Mouse (Mus musculus) liver, adult 2 months (tissue): ENCODE measurements around the gene A2ml1. TPM values are rescaled to one million over a fixed set of nuclear protein-coding genes. Genes with fewer than 3 reads are reported as not detected.
A peak's percentile ranks its signal among the peaks of the same experiment; 100 is the strongest.

ENCODE experiments used
- DNase-seq: peaks from one replicate; pipeline ENCODE4 v3.0.0-alpha.2; 2011; ENCODE audit warnings: low read depth, low spot score; ENCODE audit errors: extremely low read depth
- H3K27ac ChIP-seq: fragments of 200-500 bp; replicated peaks from 2 replicates; pipeline ENCODE4 v1.5.1; 2012; ENCODE audit warnings: low read depth, mild to moderate bottlenecking, control low read depth, inconsistent platforms, low read length; ENCODE audit not compliant: insufficient read depth
- H3K27me3 ChIP-seq: fragments of 200-500 bp; 2 replicates; pipeline ENCODE4 v1.6.1; 2012; ENCODE audit warnings: mild to moderate bottlenecking, moderate library complexity, low read length, inconsistent platforms; ENCODE audit not compliant: control insufficient read depth, insufficient read depth
- H3K36me3 ChIP-seq: fragments of 200-500 bp; 2 replicates; pipeline ENCODE4 v1.6.1; 2012; ENCODE audit warnings: low read length, inconsistent platforms; ENCODE audit not compliant: control insufficient read depth, insufficient read depth
- H3K4me1 ChIP-seq: fragments of 200-500 bp; 2 replicates; pipeline ENCODE4 v1.6.1; 2011; ENCODE audit warnings: low read length; ENCODE audit not compliant: control insufficient read depth, insufficient read depth
- H3K4me3 ChIP-seq: fragments of 200-500 bp; 2 replicates; pipeline ENCODE4 v1.5.1; 2011; ENCODE audit warnings: low read depth, mild to moderate bottlenecking, control low read depth, low read length, moderate library complexity; ENCODE audit not compliant: insufficient read depth
- H3K79me2 ChIP-seq: fragments of 200-500 bp; 2 replicates; pipeline ENCODE4 v1.6.1; 2012; ENCODE audit warnings: inconsistent platforms, mild to moderate bottlenecking, low read length, moderate library complexity; ENCODE audit not compliant: control insufficient read depth, insufficient read depth
- H3K9ac ChIP-seq: fragments of 200-500 bp; 2 replicates; pipeline ENCODE4 v1.6.1; 2012; ENCODE audit warnings: low read depth, mild to moderate bottlenecking, control low read depth, inconsistent platforms, low read length
- CTCF ChIP-seq: fragments of 200-500 bp; IDR thresholded peaks from 2 replicates; pipeline ENCODE4 v1.5.1; 2011; ENCODE audit warnings: low read depth, low read length, control low read depth
- POLR2A ChIP-seq: fragments of 200-500 bp; IDR thresholded peaks from 2 replicates; pipeline ENCODE4 v1.6.1; 2011; ENCODE audit warnings: low read length, control low read depth; ENCODE audit not compliant: insufficient read depth; ENCODE audit errors: extremely low read depth
- WGBS: fragments of 180-500 bp; shearing (Covaris S2); methylation state at CpG from one replicate; pipeline ENCODE4 v1.1.7; 2018; 5-methylcytosine and 5-hydroxymethylcytosine counted together
- polyA plus RNA-seq: library from polyadenylated mRNA; depleted of rRNA; stranded (reverse); fragments of >200 nt; gene quantifications from 2 replicates; pipeline ENCODE4 v1.2.3, GENCODE M21; 2012
- total RNA-seq: library from RNA; depleted of rRNA; stranded (reverse); fragments of >200 nt; gene quantifications from 2 replicates; pipeline ENCODE4 v1.2.3, GENCODE M21; 2014

The A2ml1 gene
- total and polyA plus RNA-seq, 2 experiments: 3.8 to 7.5 TPM

GRCm38 (mm10) chr6:128543226-128543625, 38.2 kb downstream of the A2ml1 start:
- H3K9ac ChIP-seq: peak overlapping the region; percentile 48; the same call in 1 of the 2 replicates
- 0 out of 2 replicates have a peak overlapping the region, but pooled peaks have one; percentile 29 for H3K27ac ChIP-seq
- peak; percentile 65 for DNase-seq
- TF ChIP-seq POLR2A (no peak), CTCF (no peak)
- no peaks in the 10 kb centered on the region for H3K36me3 ChIP-seq
- no peaks in the 10 kb centered on the region for H3K4me1 ChIP-seq
- no peaks in the 10 kb centered on the region for H3K27me3 ChIP-seq
- 43% methylated on average over 13 of the region's 13 CpGs for WGBS
- H3K79me2 ChIP-seq: no peaks in the 10 kb centered on the region
- H3K4me3 ChIP-seq: peak overlapping the region; percentile 39

DNA sequence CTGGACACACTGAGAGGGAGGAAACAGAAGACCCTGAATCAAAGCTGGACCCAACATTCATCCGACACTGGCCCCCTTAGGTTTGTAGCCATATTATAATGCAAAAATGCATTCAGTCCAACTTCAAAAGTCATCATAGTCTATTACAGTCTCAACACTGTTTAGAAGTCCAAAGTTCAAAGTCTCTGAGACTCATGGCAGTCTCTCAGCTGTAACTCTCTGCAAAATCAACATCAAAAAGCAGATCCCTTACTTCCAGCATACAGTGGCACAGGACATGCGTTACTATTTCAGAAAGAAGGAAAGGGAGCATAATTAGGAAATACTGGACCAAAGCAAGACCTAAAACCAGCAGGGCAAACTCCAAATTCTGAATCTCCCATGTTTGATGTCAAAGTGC, 46.2 kb downstream of the A2ml1 start:
- TF ChIP-seq CTCF: no peak
- no peak for TF ChIP-seq POLR2A
- Histone ChIP-seq H3K79me2 (no peaks in the 10 kb centered on the region), H3K27ac (peak overlapping the region; percentile 96), H3K27me3 (no peaks in the 10 kb centered on the region), H3K9ac (no peak overlapping the region), H3K4me3 (no peak overlapping the region), H3K4me1 (peaks cover 19% of the 10 kb centered on the region), H3K36me3 (no peaks in the 10 kb centered on the region)
- peak; percentile 96 for DNase-seq
- WGBS: 23% methylated on average over 2 of the region's 2 CpGs

- peak overlapping the region; percentile 99 for H3K27ac ChIP-seq
Observed at GRCm38 (mm10) chr6:128533296-128533695, 48.1 kb downstream of the A2ml1 start.

DNA sequence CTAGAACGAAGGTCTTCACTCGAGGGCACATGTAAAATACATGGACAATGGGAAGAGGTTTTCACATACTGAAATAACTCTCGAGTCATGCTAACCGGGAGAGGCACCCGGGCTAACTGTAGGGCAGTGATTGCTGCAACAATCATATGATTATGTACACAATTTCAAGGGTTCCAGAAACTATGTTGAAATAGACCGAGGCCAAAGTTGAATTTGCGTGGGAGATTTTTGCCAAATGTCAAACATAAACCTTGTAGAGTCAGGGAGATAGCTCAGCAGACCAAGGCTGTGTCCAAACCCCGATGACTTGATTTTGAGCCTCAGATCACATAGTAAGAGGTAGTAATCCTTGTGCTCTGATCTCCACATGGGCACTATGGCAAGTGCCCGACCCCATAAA, 48.7 kb downstream of the A2ml1 start:
- DNase-seq: peak; percentile 99
- H3K4me3 ChIP-seq: no peak overlapping the region
- no peaks in the 10 kb centered on the region for H3K27me3 ChIP-seq
- peaks cover 4% of the 10 kb centered on the region; the same call in 1 of the 2 replicates for H3K79me2 ChIP-seq
- peaks cover 26% of the 10 kb centered on the region for H3K4me1 ChIP-seq
- no peaks in the 10 kb centered on the region for H3K36me3 ChIP-seq
- TF ChIP-seq CTCF (no peak), POLR2A (no peak)
- WGBS: 25% methylated on average over 9 of the region's 9 CpGs
- no peak overlapping the region; the same call in 1 of the 2 replicates for H3K9ac ChIP-seq
- H3K27ac ChIP-seq: peak overlapping the region; percentile 81

More at GRCm38 (mm10) chr6:128533296-128533695, 48.1 kb downstream of the A2ml1 start:
- Histone ChIP-seq H3K9ac (peak overlapping the region; percentile 55; the same call in 1 of the 2 replicates), H3K36me3 (no peaks in the 10 kb centered on the region), H3K79me2 (peaks cover 4% of the 10 kb centered on the region; the same call in 1 of the 2 replicates), H3K4me1 (peaks cover 23% of the 10 kb centered on the region), H3K27me3 (no peaks in the 10 kb centered on the region), H3K4me3 (no peak overlapping the region)
- 24% methylated on average over 6 of the region's 6 CpGs for WGBS
- TF ChIP-seq CTCF: no peak
- TF ChIP-seq POLR2A: no peak
- DNase-seq: peak; percentile 98

GRCm38 (mm10) chr6:128528491-128528890, 52.9 kb downstream of the A2ml1 start:
- H3K9ac ChIP-seq: no peak overlapping the region
- no peak for TF ChIP-seq CTCF
- no peak for TF ChIP-seq POLR2A

GRCm38 (mm10) chr6:128527110-128527509, 54.3 kb downstream of the A2ml1 start:
- Histone ChIP-seq H3K9ac (no peak overlapping the region), H3K27ac (peak overlapping the region; percentile 70), H3K36me3 (peaks cover 28% of the 10 kb centered on the region), H3K79me2 (peaks cover 9% of the 10 kb centered on the region; the same call in 1 of the 2 replicates), H3K4me3 (peak overlapping the region; percentile 42; the same call in 1 of the 2 replicates), H3K27me3 (no peaks in the 10 kb centered on the region), H3K4me1 (peaks cover 13% of the 10 kb centered on the region; the same call in 1 of the 2 replicates)
- WGBS: 12% methylated on average over 1 of the region's 1 CpGs
- DNase-seq: peak; percentile 93
- no peak for TF ChIP-seq CTCF
- TF ChIP-seq POLR2A: no peak

More at GRCm38 (mm10) chr6:128528491-128528890, 52.9 kb downstream of the A2ml1 start:
- Histone ChIP-seq H3K27ac (peak overlapping the region; percentile 33; the same call in 1 of the 2 replicates), H3K27me3 (no peaks in the 10 kb centered on the region), H3K36me3 (peaks cover 15% of the 10 kb centered on the region), H3K4me1 (peaks cover 10% of the 10 kb centered on the region), H3K79me2 (peaks cover 9% of the 10 kb centered on the region; the same call in 1 of the 2 replicates), H3K4me3 (no peak overlapping the region)
- DNase-seq: no peak
- WGBS: 20% methylated on average over 4 of the region's 4 CpGs
